Mouse (Mus musculus) common myeloid progenitor, adult 5-6 weeks (primary cell): ENCODE results near the gene Kif13a. TPM values are rescaled to one million over a fixed set of nuclear protein-coding genes. Genes with fewer than 3 reads are reported as not detected.

Experiments
- ATAC-seq: replicated peaks from 2 replicates; pipeline ENCODE4 v1.8.0; 2016; ENCODE audit warnings: low read depth, mild to moderate bottlenecking, moderate TSS enrichment, inconsistent platforms; ENCODE audit not compliant: poor library complexity, severe bottlenecking
- total RNA-seq: library from RNA; stranded (forward); fragments of 200-1000, 187-1606 nt; gene quantifications from 2 replicates; pipeline ENCODE4 v1.2.3, GENCODE M21; 2017

Kif13a gene
- total RNA-seq, 1 experiment from 2014 or later = 43.5 TPM

DNA sequence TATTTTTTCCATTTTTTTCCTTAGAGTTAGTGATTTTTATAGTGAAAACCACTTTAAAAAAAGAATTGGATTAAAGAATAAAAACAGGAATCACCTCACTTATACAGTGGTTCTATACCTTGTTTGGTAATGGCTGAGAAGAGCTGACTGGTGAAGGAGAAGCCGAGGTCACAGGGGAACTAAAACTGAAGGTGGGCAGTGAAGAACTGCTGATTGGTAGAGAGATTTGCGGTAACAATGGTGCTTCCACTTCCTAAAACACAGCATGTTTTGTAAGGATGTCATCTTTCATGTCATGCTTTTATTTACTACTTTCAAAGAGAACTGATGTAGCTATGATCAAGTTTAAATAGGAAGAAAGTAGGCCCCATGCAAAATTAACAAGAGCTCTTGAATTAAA lies 228.2 kb downstream of the Kif13a start:
- peak; percentile 45; the same call in 1 of the 2 replicates for ATAC-seq

DNA sequence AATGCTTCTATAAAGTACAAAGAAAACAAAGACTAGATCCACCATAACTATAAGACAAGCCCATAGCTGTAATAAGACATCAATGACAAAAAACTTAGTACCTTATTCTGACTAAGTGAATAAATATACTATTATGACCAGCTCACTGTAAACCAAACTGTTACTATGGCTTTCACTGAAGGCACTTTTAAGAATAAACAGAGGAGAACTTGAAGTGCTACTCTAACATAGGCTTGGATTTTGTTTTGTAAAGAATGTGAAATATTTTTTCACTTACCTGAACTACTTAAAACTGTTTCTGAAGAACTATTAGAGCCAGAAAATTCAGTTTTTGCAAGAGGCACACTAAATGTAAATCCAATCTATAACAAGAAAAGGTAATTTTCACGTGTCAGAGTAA lies 230.3 kb downstream of the Kif13a start:
- ATAC-seq = no peak

Other genes starting within 250 kb of the Kif13a start
- 155 and 190 TPM in 2 replicates for gene Nup153, start 201.9 kb downstream of the Kif13a start, total RNA-seq
- gene Nhlrc1, start 85.0 kb upstream of the Kif13a start, total RNA-seq = 2.1 and 2.8 TPM in 2 replicates
- 12.6 and 13.5 TPM in 2 replicates for gene Kdm1b, start 113.6 kb upstream of the Kif13a start, total RNA-seq
- gene Tpmt, start 114.9 kb upstream of the Kif13a start, total RNA-seq = 1.3 and 2.8 TPM in 2 replicates
- 700 and 820 TPM in 2 replicates for gene Dek, start 176.3 kb upstream of the Kif13a start, total RNA-seq
- gene Rnf144b, start 192.8 kb upstream of the Kif13a start, total RNA-seq = 1.7 and 3.1 TPM in 2 replicates